8 mouse cellular contexts compared by ENCODE assay signal in genomic region chr19:3769533-3769932, GRCm38 (mm10). TPM values are rescaled to one million over a fixed set of nuclear protein-coding genes. Genes with fewer than 3 reads are reported as not detected.
DNase-seq lines count a peak whose midpoint lies in the region; ATAC-seq and TF ChIP-seq lines count a peak whose summit lies in the region.

No protein-coding gene starts in this region.

- no peaks in the 10 kb centered on the region for H3K9me3 ChIP-seq in limb, embryonic 13.5 days
- no peaks in the 10 kb centered on the region for H3K9me3 ChIP-seq in stomach, embryonic 16.5 days (replicated peaks; ENCODE audit: control insufficient read depth, low read length)

- 0 out of 2 replicates have a peak overlapping the region, but pooled peaks have one; percentile 11 for H3K27ac ChIP-seq in thymus, adult 2 months (ENCODE audit: control insufficient read depth, insufficient read depth, low read length)
- H3K27ac ChIP-seq in limb, embryonic 13.5 days, result no peak overlapping the region
- no peak overlapping the region for H3K27ac ChIP-seq in stomach, embryonic 16.5 days (ENCODE audit: low read length)

- WGBS in thymus, adult 2 months, result 82% methylated on average over 6 of the region's 6 CpGs
- WGBS in limb, embryonic 13.5 days, result 87% methylated on average over 6 of the region's 6 CpGs
- 77% methylated on average over 6 of the region's 6 CpGs for WGBS in stomach, embryonic 16.5 days

- no peak overlapping the region for H3K4me3 ChIP-seq in thymus, adult 2 months (ENCODE audit: control insufficient read depth, insufficient read depth, low read length)
- peak overlapping the region; percentile 95 for H3K4me3 ChIP-seq in limb, embryonic 13.5 days
- H3K4me3 ChIP-seq in stomach, embryonic 16.5 days (replicated peaks; ENCODE audit: low read length), result peak overlapping the region; percentile 83

- TF ChIP-seq POLR2A in thymus, adult 2 months (IDR thresholded peaks at IDR 0.05; ENCODE audit: control insufficient read depth, extremely low read depth, insufficient read depth, low read length, poor library complexity), result no peak

- no peak for ATAC-seq in limb, embryonic 13.5 days (ENCODE audit: low FRiP score, low read depth)
- ATAC-seq in stomach, embryonic 16.5 days (ENCODE audit: insufficient read depth, low FRiP score), result no peak

- H3K36me3 ChIP-seq in thymus, adult 2 months (ENCODE audit: control insufficient read depth, insufficient read depth, low read length), result no peaks in the 10 kb centered on the region
- peaks cover 10% of the 10 kb centered on the region for H3K36me3 ChIP-seq in limb, embryonic 13.5 days
- H3K36me3 ChIP-seq in stomach, embryonic 16.5 days (ENCODE audit: control insufficient read depth, insufficient read depth, low read length), result no peaks in the 10 kb centered on the region

- H3K9ac ChIP-seq in limb, embryonic 13.5 days, result peak overlapping the region; percentile 100
- 0 out of 2 replicates have a peak overlapping the region, but pooled peaks have one; percentile 33 for H3K9ac ChIP-seq in stomach, embryonic 16.5 days (ENCODE audit: low read length)

- TF ChIP-seq CTCF in thymus, adult 2 months (IDR thresholded peaks at IDR 0.05; ENCODE audit: borderline replicate concordance, control insufficient read depth, extremely low read depth, insufficient read depth, low read length, poor library complexity), result no peak

- H3K4me1 ChIP-seq in thymus, adult 2 months (replicated peaks; ENCODE audit: control insufficient read depth, insufficient read depth, low read length), result peaks cover 12% of the 10 kb centered on the region
- peaks cover 23% of the 10 kb centered on the region for H3K4me1 ChIP-seq in limb, embryonic 13.5 days
- peaks cover 4% of the 10 kb centered on the region for H3K4me1 ChIP-seq in stomach, embryonic 16.5 days (ENCODE audit: control insufficient read depth, insufficient read depth, low read length)

- no peaks in the 10 kb centered on the region for H3K27me3 ChIP-seq in thymus, adult 2 months (ENCODE audit: control insufficient read depth, insufficient read depth, low read length)
- no peaks in the 10 kb centered on the region for H3K27me3 ChIP-seq in limb, embryonic 13.5 days
- H3K27me3 ChIP-seq in stomach, embryonic 16.5 days (ENCODE audit: control insufficient read depth, insufficient read depth, low read length), result no peaks in the 10 kb centered on the region

- H3K4me2 ChIP-seq in limb, embryonic 13.5 days (replicated peaks), result peak overlapping the region; percentile 89
- H3K4me2 ChIP-seq in stomach, embryonic 16.5 days (ENCODE audit: low read depth, low read length), result peak overlapping the region; percentile 77

- peak; percentile 46 for DNase-seq in cerebellum, adult 11-12 months
- DNase-seq in cerebellum, adult 9-10 months, result no peak
- no peak for DNase-seq in thymus, adult 2 months
- DNase-seq in thymus, adult 18-20 months, result no peak
- no peak for DNase-seq in left cerebral cortex, adult 18-20 months (ENCODE audit: low spot score in 2 of 2)
- DNase-seq in gastrocnemius, postnatal 10 days, result no peak

RNA-seq across cellular contexts. Expression of gene Kmt5b, which starts 2.3 kb away (rescaled TPM):
- polyA plus RNA-seq in thymus, adult 2 months (2012; rRNA removed), result 32.9 and 43.6 TPM in 2 replicates
- 30.4 and 31.2 TPM in 2 replicates for polyA plus RNA-seq in limb, embryonic 13.5 days (2015; fragmentation: Nextera tagmentation; extraction: Ambion mirVana)
- polyA plus RNA-seq in stomach, embryonic 16.5 days (2015; fragmentation: Nextera tagmentation; extraction: Ambion mirVana), result 22.2 and 22.6 TPM in 2 replicates
- 10 to 100 TPM; 48.8 to 49.8 TPM for total RNA-seq in left cerebral cortex, adult 18-20 months (2021)
- 10 to 100 TPM; 25.0 to 32.5 TPM for total RNA-seq in gastrocnemius, postnatal 10 days (2021)
